Mouse (Mus musculus) stomach, postnatal 0 days (tissue): Measurements from ENCODE around the gene Cacna1a. TPM values are rescaled to one million over a fixed set of nuclear protein-coding genes. Genes with fewer than 3 reads are reported as not detected.

Experiments used
- ATAC-seq: fragments of 200-750 bp; cut with Nextera tagmentation; 2 replicates; pipeline ENCODE4 v1.8.0; 2017; ENCODE audit not compliant: low FRiP score, low TSS enrichment
- DNase-seq: peaks from one replicate; pipeline ENCODE4 v3.0.0-alpha.2; 2016; ENCODE audit warnings: low spot score
- H3K27ac ChIP-seq: fragments of 300-500 bp; sonication (generic); replicated peaks from 2 replicates; pipeline ENCODE4 v1.5.1; 2014; ENCODE audit warnings: mild to moderate bottlenecking, control low read depth
- H3K27me3 ChIP-seq: fragments of 300-500 bp; sonication (generic); 2 replicates; pipeline ENCODE4 v1.6.1; 2014; ENCODE audit warnings: low read length; ENCODE audit not compliant: control insufficient read depth, insufficient read depth
- H3K36me3 ChIP-seq: fragments of 300-500 bp; sonication (generic); 2 replicates; pipeline ENCODE4 v1.6.1; 2014; ENCODE audit warnings: low read length, mixed read lengths; ENCODE audit not compliant: control insufficient read depth, insufficient read depth
- H3K4me1 ChIP-seq: fragments of 300-500 bp; sonication (generic); replicated peaks from 2 replicates; pipeline ENCODE4 v1.6.1; 2014; ENCODE audit warnings: antibody characterized with exemption; ENCODE audit not compliant: control insufficient read depth, insufficient read depth
- H3K4me2 ChIP-seq: fragments of 300-500 bp; sonication (generic); replicated peaks from 2 replicates; pipeline ENCODE4 v1.6.1; 2014; ENCODE audit warnings: low read depth, mild to moderate bottlenecking, control low read depth, moderate library complexity
- H3K4me3 ChIP-seq: fragments of 300-500 bp; sonication (generic); 2 replicates; pipeline ENCODE4 v1.5.1; 2014; ENCODE audit warnings: low read depth, low read length, control low read depth
- H3K9ac ChIP-seq: fragments of 300-500 bp; sonication (generic); 2 replicates; pipeline ENCODE4 v1.6.1; 2014; ENCODE audit warnings: mild to moderate bottlenecking, low read length, control low read depth, mixed read lengths
- H3K9me3 ChIP-seq: fragments of 300-500 bp; sonication (generic); 2 replicates; pipeline ENCODE4 v1.6.1; 2016; ENCODE audit warnings: low read length; ENCODE audit not compliant: control insufficient read depth
- CTCF ChIP-seq: IDR thresholded peaks from 2 replicates; pipeline ENCODE4 v1.5.1; 2016; ENCODE audit warnings: antibody characterized with exemption, low read depth, mild to moderate bottlenecking, moderate library complexity
- EP300 ChIP-seq: optimal IDR thresholded peaks from 2 replicates; pipeline ENCODE3; 2016; ENCODE audit warnings: antibody characterized with exemption
- WGBS: fragments of 180-500 bp; shearing (Covaris S2); extraction: QIAGEN DNeasy Blood & Tissue Kit; methylation state at CpG from one replicate; pipeline ENCODE4 v1.1.7; 2014; 5-methylcytosine and 5-hydroxymethylcytosine counted together
- polyA plus RNA-seq: library from polyadenylated mRNA; unstranded; fragments of >200 nt; fragmentation: Nextera tagmentation; extraction: Ambion mirVana; gene quantifications from 2 replicates; pipeline ENCODE4 v1.2.1, GENCODE M21; 2015

Gene Cacna1a
- polyA plus RNA-seq, 1 experiment from 2014 or later, result 2.9 TPM

DNA sequence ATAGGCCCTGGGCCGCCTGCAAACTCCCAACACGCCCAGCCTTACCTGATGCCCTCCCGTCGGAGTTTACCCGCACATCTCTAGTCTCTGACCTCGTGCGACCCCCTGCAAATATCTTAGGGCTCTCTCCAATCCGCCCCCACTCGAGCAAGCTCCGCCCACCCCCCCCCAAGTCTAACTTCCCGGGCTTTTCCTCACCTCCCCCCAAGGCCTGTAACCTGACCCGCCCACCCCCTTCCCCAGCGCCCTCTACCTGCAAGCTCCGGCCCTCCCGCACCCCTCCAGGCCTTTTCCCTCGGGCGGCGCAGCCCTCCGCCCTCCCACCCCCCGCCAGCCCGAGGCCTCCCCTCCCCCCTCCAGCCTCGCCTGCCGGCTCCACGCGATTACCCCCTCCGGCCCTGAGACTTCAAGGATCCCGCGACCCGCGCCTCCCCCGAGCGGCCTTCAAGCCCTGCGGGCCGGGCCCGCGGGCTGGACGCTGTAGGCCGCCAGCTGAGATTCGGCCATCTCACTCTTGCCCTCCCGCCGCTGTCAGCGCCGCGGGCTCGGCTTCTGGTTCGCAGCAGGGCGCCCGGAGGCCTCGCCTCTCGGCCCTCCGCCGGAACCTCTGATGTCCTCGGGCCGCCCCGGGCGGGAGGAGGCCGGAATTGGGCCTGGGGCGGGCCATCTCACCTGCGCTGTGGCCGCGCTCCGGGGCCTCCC, 298.9 kb downstream of the Cacna1a start:
- H3K27ac ChIP-seq, result peak overlapping the region; percentile 92
- peak overlapping the region; percentile 98 for H3K4me3 ChIP-seq
- ATAC-seq (peak; percentile 59), DNase-seq (peak; percentile 78)
- H3K4me2 ChIP-seq, result peak overlapping the region; percentile 72
- no peaks in the 10 kb centered on the region for H3K27me3 ChIP-seq
- TF ChIP-seq CTCF, result peak; percentile 23; the same call in 1 of the 2 replicates
- TF ChIP-seq EP300, result no peak
- no peaks in the 10 kb centered on the region for H3K9me3 ChIP-seq
- 0 out of 2 replicates have a peak, but pooled peaks cover 3% of the 10 kb centered on the region for H3K4me1 ChIP-seq
- 1% methylated on average over 46 of the region's 62 CpGs for WGBS
- H3K9ac ChIP-seq, result peak overlapping the region; percentile 96
- H3K36me3 ChIP-seq, result 0 out of 2 replicates have a peak, but pooled peaks cover 2% of the 10 kb centered on the region

DNA sequence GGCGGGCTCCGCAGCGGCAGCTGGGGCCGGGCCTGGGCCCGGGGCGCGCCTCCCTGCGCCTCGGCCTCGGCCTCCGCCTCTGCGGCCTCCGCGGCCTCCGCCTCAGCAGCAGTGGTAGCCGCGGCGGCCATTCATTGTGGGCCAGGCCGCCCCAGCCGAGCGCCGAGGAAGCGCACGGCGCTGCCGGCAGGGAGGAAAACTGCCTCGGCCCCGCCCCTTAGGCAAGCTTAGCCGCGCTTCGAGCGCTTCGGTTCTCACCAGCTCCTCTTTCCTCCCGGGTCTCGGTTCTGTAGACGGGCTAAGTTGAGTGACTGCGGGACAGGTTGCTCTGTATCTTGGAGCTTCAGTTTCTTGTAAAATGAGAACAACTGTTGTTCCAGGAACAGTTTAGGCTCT, 299.5 kb downstream of the Cacna1a start, which contains the start of gene Nacc1:
Gene Nacc1, minus strand, starts transcription at position 158 of the 396 bp plus-strand sequence.
- Histone ChIP-seq H3K27me3 (no peaks in the 10 kb centered on the region), H3K9ac (peak within 1 kb of the TSS; percentile 96), H3K4me2 (peak within 1 kb of the TSS; percentile 72), H3K9me3 (no peaks in the 10 kb centered on the region), H3K4me3 (peak within 1 kb of the TSS; percentile 98), H3K36me3 (peaks cover 7% of the 10 kb centered on the region; the same call in 1 of the 2 replicates), H3K27ac (peak within 1 kb of the TSS; percentile 92), H3K4me1 (0 out of 2 replicates have a peak, but pooled peaks cover 3% of the 10 kb centered on the region)
- peak; percentile 83 for ATAC-seq
- peak; percentile 93 for DNase-seq
- under 1% methylated on average over 36 of the region's 37 CpGs for WGBS
- TF ChIP-seq EP300 (no peak), CTCF (peak; percentile 28)

DNA sequence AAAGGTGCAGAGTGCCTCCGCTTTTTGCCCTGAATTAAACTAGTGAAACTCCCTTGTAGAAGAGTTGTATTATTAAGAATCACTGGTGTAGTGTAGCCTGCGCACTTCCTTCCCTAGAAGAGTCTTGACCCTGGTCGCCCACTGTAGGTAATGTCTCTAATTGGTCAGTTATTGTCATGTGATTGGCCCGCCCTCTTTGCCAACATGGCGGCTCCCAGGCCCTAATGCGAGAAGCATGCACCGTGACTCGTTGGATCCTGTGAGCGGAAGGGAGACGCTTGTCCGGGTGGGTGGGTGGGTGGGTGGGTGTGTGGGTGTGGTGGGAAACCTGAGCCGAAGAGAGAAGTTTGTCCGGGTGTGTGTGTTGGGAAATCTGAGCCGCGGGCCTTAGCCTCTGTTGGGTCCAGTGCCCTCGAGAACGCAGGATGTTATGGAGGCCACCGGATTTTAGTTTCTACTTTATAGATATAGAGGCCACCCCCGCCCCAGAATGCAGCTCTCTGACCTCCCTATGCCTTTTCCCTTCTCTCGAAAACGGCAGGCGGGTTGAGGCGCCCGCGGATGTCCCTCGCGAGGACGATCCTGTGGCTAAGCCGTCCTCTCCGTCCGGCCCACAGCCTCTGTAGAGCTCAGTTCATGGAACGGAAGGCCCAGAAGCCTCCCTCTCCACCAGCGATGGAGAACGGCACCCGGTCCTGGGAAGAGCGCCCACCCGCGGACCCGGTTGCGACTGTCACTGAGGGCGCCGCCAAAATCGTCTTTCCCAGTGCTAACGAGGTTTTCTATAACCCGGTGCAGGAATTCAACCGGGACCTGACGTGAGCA, 301.1 kb downstream of the Cacna1a start:
- under 1% methylated on average over 47 of the region's 47 CpGs for WGBS
- H3K36me3 ChIP-seq, result peaks cover 7% of the 10 kb centered on the region; the same call in 1 of the 2 replicates
- no peaks in the 10 kb centered on the region for H3K27me3 ChIP-seq
- DNase-seq, result peak; percentile 88
- no peak for TF ChIP-seq EP300
- TF ChIP-seq CTCF, result peak; percentile 33; the same call in 1 of the 2 replicates
- peak overlapping the region; percentile 85 for H3K4me2 ChIP-seq
- H3K4me1 ChIP-seq, result 0 out of 2 replicates have a peak, but pooled peaks cover 3% of the 10 kb centered on the region
- peak overlapping the region; percentile 72 for H3K4me3 ChIP-seq
- peak overlapping the region; percentile 84 for H3K9ac ChIP-seq
- no peaks in the 10 kb centered on the region for H3K9me3 ChIP-seq
- ATAC-seq, result peak; percentile 89
- 0 out of 2 replicates have a peak overlapping the region, but pooled peaks have one; percentile 40 for H3K27ac ChIP-seq

Other genes starting within 250 kb of the Cacna1a start
- gene Cc2d1a, start 240.5 kb upstream of the Cacna1a start, polyA plus RNA-seq, result 15.8 and 17.5 TPM in 2 replicates
- 0.28 and 0.40 TPM in 2 replicates for gene 4930432K21Rik, start 240.4 kb upstream of the Cacna1a start, polyA plus RNA-seq
- 2.0 and 4.4 TPM in 2 replicates for gene Nanos3, start 203.2 kb upstream of the Cacna1a start, polyA plus RNA-seq
- gene Zswim4, start 151.4 kb upstream of the Cacna1a start, polyA plus RNA-seq, result 8.0 and 9.7 TPM in 2 replicates
- gene D8Ertd738e, start 138.7 kb upstream of the Cacna1a start, polyA plus RNA-seq, result 299 and 309 TPM in 2 replicates
- 61.7 and 62.7 TPM in 2 replicates for gene Mri1, start 131.1 kb upstream of the Cacna1a start, polyA plus RNA-seq
- 10.1 and 10.4 TPM in 2 replicates for gene Ccdc130, start 118.1 kb upstream of the Cacna1a start, polyA plus RNA-seq